Mouse (Mus musculus): ENCODE measurements around the gene Rassf8. TPM values are rescaled to one million over a fixed set of nuclear protein-coding genes. Genes with fewer than 3 reads are reported as not detected.

Gene Rassf8
- polyA plus RNA-seq, 1 experiment from 2014 or later, result 4.3 TPM

GRCm38 (mm10) chr6:145726986-145727385, 19.6 kb upstream of the Rassf8 start:
- Histone ChIP-seq H3K27me3 (no peaks in the 10 kb centered on the region), H3K4me2 (no peak overlapping the region), H3K9me3 (no peaks in the 10 kb centered on the region), H3K4me3 (no peak overlapping the region), H3K4me1 (replicated peaks) (0 out of 2 replicates have a peak, but pooled peaks cover 2% of the 10 kb centered on the region), H3K36me3 (no peaks in the 10 kb centered on the region), H3K27ac (no peak overlapping the region), H3K9ac (no peak overlapping the region)
- WGBS, result 56% methylated on average over 5 of the region's 5 CpGs
- ATAC-seq (ENCODE audit: low FRiP score), result no peak

GRCm38 (mm10) chr6:145732868-145733267, 13.7 kb upstream of the Rassf8 start:
- Histone ChIP-seq H3K4me2 (no peak overlapping the region), H3K27me3 (no peaks in the 10 kb centered on the region), H3K27ac (no peak overlapping the region), H3K9ac (no peak overlapping the region), H3K4me3 (no peak overlapping the region), H3K36me3 (no peaks in the 10 kb centered on the region), H3K9me3 (no peaks in the 10 kb centered on the region), H3K4me1 (replicated peaks) (peaks cover 7% of the 10 kb centered on the region; the same call in 1 of the 2 replicates)
- no peak for ATAC-seq (ENCODE audit: low FRiP score)
- WGBS, result 64% methylated on average over 5 of the region's 5 CpGs

- WGBS, result 75% methylated on average over 4 of the region's 4 CpGs
- H3K9ac ChIP-seq, result no peak overlapping the region
These were observed 13.3 kb upstream of the Rassf8 start for GRCm38 (mm10) chr6:145733276-145733675.

DNA sequence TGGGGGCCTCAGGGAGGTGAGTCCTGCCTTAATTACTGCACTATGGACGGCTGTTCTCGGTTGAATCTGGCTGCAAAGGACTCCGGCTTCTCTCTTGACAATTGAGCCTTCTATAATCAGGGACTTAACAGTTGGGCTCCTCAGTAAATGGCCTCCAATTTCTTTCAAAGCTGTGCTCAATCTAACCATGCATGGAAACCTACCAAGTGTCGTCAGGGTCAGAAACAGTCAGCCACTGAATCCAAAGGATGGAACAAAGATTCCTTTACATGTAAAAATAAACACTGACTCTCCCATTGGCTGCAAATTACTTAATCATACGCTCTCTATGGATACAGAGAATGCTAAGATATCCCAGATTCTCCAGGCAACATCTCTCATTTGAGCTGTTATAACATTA, 12.6 kb upstream of the Rassf8 start:
- H3K4me3 ChIP-seq, result no peak overlapping the region
- no peak overlapping the region for H3K27ac ChIP-seq
- H3K4me1 ChIP-seq (replicated peaks), result peaks cover 7% of the 10 kb centered on the region; the same call in 1 of the 2 replicates
- H3K36me3 ChIP-seq, result no peaks in the 10 kb centered on the region
- WGBS, result 51% methylated on average over 5 of the region's 5 CpGs
- H3K9me3 ChIP-seq, result no peaks in the 10 kb centered on the region
- no peak overlapping the region for H3K9ac ChIP-seq
- H3K27me3 ChIP-seq, result no peaks in the 10 kb centered on the region
- no peak for ATAC-seq (ENCODE audit: low FRiP score)
- no peak overlapping the region for H3K4me2 ChIP-seq

More at GRCm38 (mm10) chr6:145733276-145733675, 13.3 kb upstream of the Rassf8 start:
- Histone ChIP-seq H3K27ac (no peak overlapping the region), H3K4me2 (no peak overlapping the region), H3K27me3 (no peaks in the 10 kb centered on the region), H3K9me3 (no peaks in the 10 kb centered on the region), H3K4me3 (no peak overlapping the region), H3K36me3 (no peaks in the 10 kb centered on the region), H3K4me1 (replicated peaks) (peaks cover 7% of the 10 kb centered on the region; the same call in 1 of the 2 replicates)
- no peak for ATAC-seq (ENCODE audit: low FRiP score)

- Histone ChIP-seq H3K9me3 (no peaks in the 10 kb centered on the region), H3K4me2 (no peak overlapping the region), H3K27me3 (no peaks in the 10 kb centered on the region), H3K27ac (no peak overlapping the region), H3K4me1 (replicated peaks) (peaks cover 7% of the 10 kb centered on the region; the same call in 1 of the 2 replicates), H3K9ac (no peak overlapping the region), H3K4me3 (no peak overlapping the region), H3K36me3 (no peaks in the 10 kb centered on the region)
- no peak for ATAC-seq (ENCODE audit: low FRiP score)
- WGBS, result 86% methylated on average over 2 of the region's 2 CpGs
These were observed 10.4 kb upstream of the Rassf8 start for GRCm38 (mm10) chr6:145736099-145736498.

DNA sequence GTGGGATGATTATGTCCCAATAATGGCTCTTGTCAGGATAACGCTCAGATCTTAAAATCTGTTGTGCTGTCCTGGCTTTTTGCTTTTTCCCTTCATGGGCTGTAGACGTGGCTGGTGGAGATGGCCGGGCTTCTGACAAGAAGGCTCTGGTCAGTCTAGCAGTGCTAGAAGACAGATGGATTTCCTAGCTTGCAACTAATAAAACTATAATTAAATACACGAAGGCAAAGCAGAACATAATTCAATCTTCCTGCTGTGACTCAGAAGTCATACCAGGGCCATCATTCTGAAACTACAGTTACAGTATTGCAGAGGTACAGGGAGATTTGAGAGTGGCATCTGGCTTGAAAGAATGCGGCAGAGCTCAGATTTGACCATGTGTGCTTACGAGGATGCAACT, 7.3 kb upstream of the Rassf8 start:
- H3K9me3 ChIP-seq, result no peaks in the 10 kb centered on the region
- no peaks in the 10 kb centered on the region for H3K36me3 ChIP-seq
- H3K9ac ChIP-seq, result no peak overlapping the region
- no peak overlapping the region for H3K4me2 ChIP-seq
- WGBS, result 83% methylated on average over 6 of the region's 6 CpGs
- H3K27ac ChIP-seq, result no peak overlapping the region
- H3K4me1 ChIP-seq (replicated peaks), result no peaks in the 10 kb centered on the region
- no peak overlapping the region for H3K4me3 ChIP-seq
- ATAC-seq (ENCODE audit: low FRiP score), result no peak
- 0 out of 2 replicates have a peak, but pooled peaks cover 4% of the 10 kb centered on the region for H3K27me3 ChIP-seq

DNA sequence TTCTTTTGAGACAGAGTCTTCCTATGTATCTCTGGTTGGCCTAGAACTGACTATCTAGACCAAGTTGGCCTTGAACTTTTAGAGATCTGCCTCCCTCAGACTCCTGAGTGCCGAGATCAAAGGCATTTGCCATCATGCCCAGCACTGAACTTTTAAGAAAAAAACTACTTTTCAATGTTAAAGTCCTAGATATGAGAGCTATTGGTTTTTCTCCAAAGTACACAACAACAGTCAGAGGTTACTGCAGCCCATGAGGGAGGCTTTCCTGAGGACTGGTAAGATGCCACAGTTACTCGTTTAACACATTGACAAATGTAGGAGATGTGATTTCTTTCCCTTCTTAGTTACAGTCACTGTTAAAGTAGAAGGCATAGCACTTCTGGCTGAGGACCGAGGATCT, 6.5 kb upstream of the Rassf8 start:
- no peak for ATAC-seq (ENCODE audit: low FRiP score)
- no peak overlapping the region for H3K4me2 ChIP-seq
- no peak overlapping the region for H3K9ac ChIP-seq
- no peak overlapping the region for H3K4me3 ChIP-seq
- no peaks in the 10 kb centered on the region for H3K9me3 ChIP-seq
- no peaks in the 10 kb centered on the region for H3K4me1 ChIP-seq (replicated peaks)
- 0 out of 2 replicates have a peak, but pooled peaks cover 7% of the 10 kb centered on the region for H3K27me3 ChIP-seq
- no peaks in the 10 kb centered on the region for H3K36me3 ChIP-seq
- no peak overlapping the region for H3K27ac ChIP-seq
- WGBS, result 86% methylated on average over 3 of the region's 3 CpGs

DNA sequence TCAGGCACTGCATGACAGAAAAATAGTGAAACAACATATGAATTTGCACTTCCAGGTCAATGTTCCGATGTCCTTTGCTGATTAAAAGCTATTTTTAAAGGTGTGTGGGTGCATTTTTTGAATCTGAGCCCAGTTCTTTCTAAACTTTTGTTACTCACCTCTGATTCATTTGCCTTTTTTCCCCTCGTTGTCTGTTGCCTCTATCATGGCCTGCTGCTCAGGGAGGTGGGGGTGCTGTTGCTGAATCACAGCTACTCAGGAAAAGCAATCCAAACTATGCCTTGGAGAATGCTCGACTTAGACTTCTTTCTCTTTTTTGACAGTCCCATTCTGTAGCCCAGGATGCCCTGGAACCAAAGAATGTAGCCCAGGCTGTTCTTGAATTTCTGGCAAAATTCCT, 1.3 kb upstream of the Rassf8 start:
- 0 out of 2 replicates have a peak, but pooled peaks cover 7% of the 10 kb centered on the region for H3K27me3 ChIP-seq
- ATAC-seq (ENCODE audit: low FRiP score), result no peak
- H3K9me3 ChIP-seq, result no peaks in the 10 kb centered on the region
- H3K4me2 ChIP-seq, result no peak overlapping the region; the same call in 1 of the 2 replicates
- H3K36me3 ChIP-seq, result no peaks in the 10 kb centered on the region
- no peak overlapping the region for H3K9ac ChIP-seq
- H3K4me3 ChIP-seq, result no peak overlapping the region
- WGBS, result 47% methylated on average over 3 of the region's 3 CpGs
- peaks cover 17% of the 10 kb centered on the region for H3K4me1 ChIP-seq (replicated peaks)
- no peak overlapping the region for H3K27ac ChIP-seq

DNA sequence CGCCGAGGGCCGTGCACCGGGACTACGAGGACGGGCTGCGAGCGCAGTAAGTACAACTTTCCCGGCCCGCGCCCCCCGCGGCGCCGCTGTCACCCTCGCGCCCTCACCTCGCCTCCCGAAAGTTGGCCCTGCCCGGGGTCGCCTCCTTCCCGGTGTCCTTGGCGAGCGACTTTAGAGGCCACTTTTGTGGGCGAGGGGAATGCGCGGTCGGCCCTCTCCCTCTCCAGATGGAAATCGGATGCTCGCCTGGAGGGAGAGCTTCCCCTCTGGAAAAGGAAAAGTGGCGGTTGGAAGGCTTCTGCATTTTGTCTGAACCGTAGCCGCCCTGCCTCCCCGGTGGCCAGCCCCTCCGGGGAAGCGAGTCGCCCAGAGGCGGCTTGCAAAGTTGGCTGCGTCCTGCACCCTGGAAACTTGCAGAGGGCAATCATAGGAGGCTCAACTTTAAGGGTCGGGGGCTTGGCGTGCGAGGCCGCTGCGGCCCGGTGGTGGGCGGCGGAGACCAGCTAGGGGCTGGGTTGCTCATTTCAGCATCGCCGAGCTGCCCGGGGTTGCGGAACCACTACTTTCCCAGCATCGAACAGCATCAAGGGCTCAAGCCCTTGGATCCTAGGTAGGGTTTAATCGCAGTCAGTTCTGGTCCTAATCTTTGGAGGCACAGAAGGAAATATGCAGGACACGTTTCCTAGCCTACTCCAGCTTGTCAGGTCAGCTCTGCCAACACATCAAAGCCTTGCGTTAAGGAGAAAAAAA, 548 bp downstream of the Rassf8 start:
- Histone ChIP-seq H3K27me3 (0 out of 2 replicates have a peak, but pooled peaks cover 7% of the 10 kb centered on the region), H3K9me3 (no peaks in the 10 kb centered on the region), H3K4me3 (peak overlapping the region; percentile 69), H3K9ac (peak overlapping the region; percentile 80), H3K4me2 (peak overlapping the region; percentile 82), H3K36me3 (no peaks in the 10 kb centered on the region), H3K4me1 (replicated peaks) (peaks cover 17% of the 10 kb centered on the region), H3K27ac (peak overlapping the region; percentile 82)
- WGBS, result under 1% methylated on average over 50 of the region's 55 CpGs
- ATAC-seq (ENCODE audit: low FRiP score), result peak; percentile 9; the same call in 1 of the 2 replicates

- no peaks in the 10 kb centered on the region for H3K9me3 ChIP-seq
- no peaks in the 10 kb centered on the region for H3K36me3 ChIP-seq
- peak overlapping the region; percentile 82 for H3K4me2 ChIP-seq
- H3K4me3 ChIP-seq, result peak overlapping the region; percentile 69
- H3K27me3 ChIP-seq, result 0 out of 2 replicates have a peak, but pooled peaks cover 7% of the 10 kb centered on the region
- no peak for ATAC-seq (ENCODE audit: low FRiP score)
- peak overlapping the region; percentile 80 for H3K9ac ChIP-seq
- H3K27ac ChIP-seq, result peak overlapping the region; percentile 82; the same call in 1 of the 2 replicates
- peaks cover 17% of the 10 kb centered on the region for H3K4me1 ChIP-seq (replicated peaks)
- WGBS, result 14% methylated on average over 16 of the region's 16 CpGs
These were observed 1.4 kb downstream of the Rassf8 start for GRCm38 (mm10) chr6:145747671-145748640.

DNA sequence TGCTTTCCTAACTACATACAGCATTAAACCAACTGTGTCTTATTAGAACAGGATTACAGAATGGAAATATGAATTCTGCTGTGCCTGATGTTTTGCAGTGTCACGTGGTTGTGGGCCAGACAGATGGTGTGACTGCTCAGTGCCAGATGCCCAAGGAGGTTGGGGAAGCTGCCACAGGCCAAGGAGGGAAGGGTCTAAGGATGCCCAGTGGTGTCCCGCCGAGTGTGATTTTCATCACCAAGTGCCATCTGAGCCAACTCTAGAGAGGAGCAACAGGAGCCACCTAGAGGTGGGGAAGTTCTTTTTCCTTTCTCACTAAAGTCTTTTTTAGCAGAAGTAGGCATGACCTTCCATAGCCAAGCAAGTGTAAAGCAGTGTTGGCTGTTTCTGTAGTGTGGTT, 3.8 kb downstream of the Rassf8 start:
- Histone ChIP-seq H3K9me3 (no peaks in the 10 kb centered on the region), H3K4me1 (replicated peaks) (peaks cover 17% of the 10 kb centered on the region), H3K27me3 (no peaks in the 10 kb centered on the region), H3K4me3 (no peak overlapping the region), H3K9ac (no peak overlapping the region), H3K4me2 (no peak overlapping the region), H3K36me3 (no peaks in the 10 kb centered on the region), H3K27ac (no peak overlapping the region)
- 83% methylated on average over 3 of the region's 3 CpGs for WGBS
- ATAC-seq (ENCODE audit: low FRiP score), result no peak

DNA sequence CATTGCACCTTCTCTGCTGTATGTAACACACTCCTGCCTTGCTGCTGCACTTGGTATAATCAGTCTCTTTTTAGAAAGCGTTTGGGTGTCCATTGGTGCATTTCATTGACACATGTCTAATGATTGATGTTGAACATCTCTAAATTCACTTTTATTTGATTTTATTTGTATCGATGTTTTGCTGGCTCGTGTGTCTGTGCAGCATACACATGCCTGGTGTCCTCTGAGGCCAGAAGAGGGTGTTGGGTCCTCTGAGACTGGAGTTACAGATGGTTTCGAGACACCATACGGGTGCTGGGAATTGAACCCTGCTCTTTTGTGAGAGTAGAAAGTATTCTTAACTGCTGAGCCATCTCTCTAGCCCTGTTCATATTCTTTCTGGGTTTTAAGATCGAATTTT, 6.7 kb downstream of the Rassf8 start:
- Histone ChIP-seq H3K9ac (no peak overlapping the region), H3K9me3 (no peaks in the 10 kb centered on the region), H3K4me2 (no peak overlapping the region), H3K4me3 (no peak overlapping the region), H3K27ac (no peak overlapping the region), H3K4me1 (replicated peaks) (peaks cover 8% of the 10 kb centered on the region), H3K36me3 (no peaks in the 10 kb centered on the region), H3K27me3 (no peaks in the 10 kb centered on the region)
- ATAC-seq (ENCODE audit: low FRiP score), result no peak
- 91% methylated on average over 6 of the region's 6 CpGs for WGBS
